Mouse (Mus musculus) splenic B cell, adult 2 months (primary cell): ENCODE measurements around the gene Gprin1.
"Not testable (repeated sequence)": the region's sequence is repeated elsewhere in the genome, so short reads cannot be mapped to it uniquely, and the experiment has no call there.

Experiments used
- DNase-seq: peaks from one replicate; pipeline ENCODE4 v3.0.0-alpha.2; 2011; ENCODE audit warnings: low read depth, low spot score
- H3K27me3 ChIP-seq: 2 replicates; pipeline ENCODE4 v1.6.1; 2012; ENCODE audit warnings: mild to moderate bottlenecking, low read length, moderate library complexity, mixed read lengths; ENCODE audit not compliant: control insufficient read depth, poor library complexity, insufficient read depth, severe bottlenecking
- H3K36me3 ChIP-seq: 2 replicates; pipeline ENCODE4 v1.6.1; 2012; ENCODE audit warnings: mild to moderate bottlenecking, low read length, moderate library complexity, mixed read lengths; ENCODE audit not compliant: control insufficient read depth, poor library complexity, insufficient read depth, severe bottlenecking

Gene Gprin1

GRCm38 (mm10) chr13:54749864-54750411, at the start of gene Gprin1:
Gprin1 (minus strand) TSS chr13:54749874.
- H3K27me3 ChIP-seq, result no peaks in the 10 kb centered on the region; the same call in 1 of the 2 replicates
- no peaks in the 10 kb centered on the region for H3K36me3 ChIP-seq
- no peak for DNase-seq

GRCm38 (mm10) chr13:54798740-54799139, 49.1 kb upstream of the Gprin1 start:
- DNase-seq, result no peak
- H3K27me3 ChIP-seq, result no peaks in the 10 kb centered on the region
- H3K36me3 ChIP-seq, result no peaks in the 10 kb centered on the region

- Histone ChIP-seq H3K27me3 (no peaks in the 10 kb centered on the region), H3K36me3 (no peaks in the 10 kb centered on the region)
- DNase-seq, result no peak
These were observed 48.4 kb upstream of the Gprin1 start for GRCm38 (mm10) chr13:54797861-54798643.

GRCm38 (mm10) chr13:54797356-54797755, 47.7 kb upstream of the Gprin1 start:
- DNase-seq, result peak; percentile 67
- Histone ChIP-seq H3K27me3 (no peaks in the 10 kb centered on the region), H3K36me3 (no peaks in the 10 kb centered on the region)

GRCm38 (mm10) chr13:54794843-54795242, 45.2 kb upstream of the Gprin1 start:
- no peaks in the 10 kb centered on the region for H3K36me3 ChIP-seq
- H3K27me3 ChIP-seq, result no peaks in the 10 kb centered on the region
- no peak for DNase-seq

GRCm38 (mm10) chr13:54794002-54794577, 44.4 kb upstream of the Gprin1 start:
- Histone ChIP-seq H3K36me3 (no peaks in the 10 kb centered on the region), H3K27me3 (no peaks in the 10 kb centered on the region)
- DNase-seq, result no peak

- no peaks in the 10 kb centered on the region for H3K27me3 ChIP-seq
- no peaks in the 10 kb centered on the region for H3K36me3 ChIP-seq
- DNase-seq, result peak; percentile 39
These were observed 42.9 kb upstream of the Gprin1 start for GRCm38 (mm10) chr13:54792259-54793230.

GRCm38 (mm10) chr13:54789561-54790397, 40.1 kb upstream of the Gprin1 start:
- DNase-seq, result peak; percentile 25
- no peaks in the 10 kb centered on the region for H3K27me3 ChIP-seq
- no peaks in the 10 kb centered on the region for H3K36me3 ChIP-seq

- Histone ChIP-seq H3K27me3 (no peaks in the 10 kb centered on the region), H3K36me3 (no peaks in the 10 kb centered on the region)
- DNase-seq, result peak; percentile 97
These were observed 39.3 kb upstream of the Gprin1 start, which contains the start of gene Tspan17 for GRCm38 (mm10) chr13:54788740-54789560. Tspan17 (plus strand) TSS chr13:54789377.

- not testable (repeated sequence) for H3K27me3 ChIP-seq, H3K36me3 ChIP-seq, DNase-seq
These were observed 37.9 kb upstream of the Gprin1 start for GRCm38 (mm10) chr13:54787591-54787990.

GRCm38 (mm10) chr13:54783698-54784097, 34.0 kb upstream of the Gprin1 start, which contains the start of gene Eif4e1b:
Eif4e1b (plus strand) TSS chr13:54783998.
- no peak for DNase-seq

GRCm38 (mm10) chr13:54783235-54783634, 33.6 kb upstream of the Gprin1 start:
- no peak for DNase-seq
- Histone ChIP-seq H3K36me3 (no peaks in the 10 kb centered on the region), H3K27me3 (no peaks in the 10 kb centered on the region)

More at GRCm38 (mm10) chr13:54783698-54784097, 34.0 kb upstream of the Gprin1 start, which contains the start of gene Eif4e1b:
- Histone ChIP-seq H3K36me3 (no peaks in the 10 kb centered on the region), H3K27me3 (no peaks in the 10 kb centered on the region)

- Histone ChIP-seq H3K36me3 (no peaks in the 10 kb centered on the region), H3K27me3 (no peaks in the 10 kb centered on the region)
- no peak for DNase-seq
These were observed 31.4 kb upstream of the Gprin1 start for GRCm38 (mm10) chr13:54781086-54781485.
